Mouse (Mus musculus): ENCODE data around the gene Ano6.

Gene Ano6

GRCm38 (mm10) chr15:95790529-95791071 lies at the start of gene Ano6:
TSS of gene Ano6 (plus strand) at chr15:95790843.
- peak; percentile 38 for DNase-seq (ENCODE audit: low read depth, low spot score)

- DNase-seq (ENCODE audit: low read depth, low spot score), result no peak
Measured at GRCm38 (mm10) chr15:95742955-95743354, 47.7 kb upstream of the Ano6 start.

- DNase-seq (ENCODE audit: low read depth, low spot score), result no peak
Measured at GRCm38 (mm10) chr15:95743856-95744255, 46.8 kb upstream of the Ano6 start.

GRCm38 (mm10) chr15:95745346-95746106 lies 45.1 kb upstream of the Ano6 start:
- no peak for DNase-seq (ENCODE audit: low read depth, low spot score)

DNA sequence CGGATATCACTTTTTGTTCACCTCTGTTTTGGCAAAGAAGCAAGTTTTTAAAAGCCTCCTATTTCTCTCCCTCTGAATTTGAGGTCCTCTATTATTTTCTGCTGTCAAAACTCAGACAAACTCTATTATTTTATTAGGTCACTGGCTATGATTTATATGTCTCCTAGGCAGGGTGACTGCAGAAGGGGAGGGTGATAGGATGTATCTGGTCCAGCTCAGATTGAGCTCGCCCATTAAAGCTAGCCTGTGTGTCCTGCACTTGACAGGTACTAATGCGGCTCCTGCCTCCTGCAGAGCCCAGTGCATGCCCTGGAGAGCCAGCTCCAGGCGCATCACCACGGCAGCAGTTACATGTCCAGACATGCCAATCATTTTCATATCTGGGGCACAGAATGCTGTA lies 44.1 kb upstream of the Ano6 start:
- DNase-seq (ENCODE audit: low read depth, low spot score), result no peak

GRCm38 (mm10) chr15:95746955-95747931 lies 43.4 kb upstream of the Ano6 start:
- DNase-seq (ENCODE audit: low read depth, low spot score), result no peak

DNA sequence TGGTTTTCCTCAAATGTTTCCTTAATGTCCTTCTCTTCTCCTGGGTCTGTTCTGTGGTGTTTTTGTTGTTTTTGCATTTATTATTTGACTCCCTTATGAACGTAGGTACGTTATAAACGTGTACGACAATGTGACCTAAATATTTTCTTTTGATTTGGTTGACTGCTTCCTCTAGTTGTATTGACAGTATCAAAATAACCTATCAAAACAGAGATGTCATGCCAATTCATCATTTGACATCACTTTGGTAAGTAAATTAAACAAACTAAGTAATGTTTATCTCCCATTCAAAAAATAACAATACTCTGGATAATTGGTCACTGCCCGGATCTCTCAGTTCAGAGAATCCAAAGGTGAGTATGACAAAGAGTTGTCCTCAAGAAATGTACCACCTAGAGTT lies 41.4 kb upstream of the Ano6 start:
- no peak for DNase-seq (ENCODE audit: low read depth, low spot score)

- no peak for DNase-seq (ENCODE audit: low read depth, low spot score)
Measured at GRCm38 (mm10) chr15:95750038-95750437, 40.6 kb upstream of the Ano6 start.

- no peak for DNase-seq (ENCODE audit: low read depth, low spot score)
Measured at GRCm38 (mm10) chr15:95751832-95752676, 38.6 kb upstream of the Ano6 start.

DNA sequence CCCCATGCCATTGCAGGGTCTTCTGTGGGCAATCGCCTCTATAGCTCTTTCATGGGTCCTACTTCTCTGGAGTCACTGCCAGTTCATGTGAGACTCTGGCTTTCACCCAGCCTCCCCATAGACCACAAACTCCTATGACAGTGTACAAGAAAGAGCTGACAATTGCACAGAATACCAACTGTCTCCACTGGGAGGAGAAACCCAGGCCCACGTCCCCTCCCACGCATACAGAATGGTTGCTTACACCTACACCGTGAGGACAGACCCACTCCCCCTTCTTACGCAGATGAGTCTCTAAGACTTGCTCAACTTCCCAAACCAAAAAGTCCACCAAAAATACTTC lies 38.0 kb upstream of the Ano6 start:
- DNase-seq (ENCODE audit: low read depth, low spot score), result no peak

- no peak for DNase-seq (ENCODE audit: low read depth, low spot score)
Measured at GRCm38 (mm10) chr15:95753031-95753430, 37.6 kb upstream of the Ano6 start.

GRCm38 (mm10) chr15:95757169-95757568 lies 33.5 kb upstream of the Ano6 start:
- DNase-seq (ENCODE audit: low read depth, low spot score), result no peak

- DNase-seq (ENCODE audit: low read depth, low spot score), result no peak
Measured at GRCm38 (mm10) chr15:95758069-95758468, 32.6 kb upstream of the Ano6 start.

DNA sequence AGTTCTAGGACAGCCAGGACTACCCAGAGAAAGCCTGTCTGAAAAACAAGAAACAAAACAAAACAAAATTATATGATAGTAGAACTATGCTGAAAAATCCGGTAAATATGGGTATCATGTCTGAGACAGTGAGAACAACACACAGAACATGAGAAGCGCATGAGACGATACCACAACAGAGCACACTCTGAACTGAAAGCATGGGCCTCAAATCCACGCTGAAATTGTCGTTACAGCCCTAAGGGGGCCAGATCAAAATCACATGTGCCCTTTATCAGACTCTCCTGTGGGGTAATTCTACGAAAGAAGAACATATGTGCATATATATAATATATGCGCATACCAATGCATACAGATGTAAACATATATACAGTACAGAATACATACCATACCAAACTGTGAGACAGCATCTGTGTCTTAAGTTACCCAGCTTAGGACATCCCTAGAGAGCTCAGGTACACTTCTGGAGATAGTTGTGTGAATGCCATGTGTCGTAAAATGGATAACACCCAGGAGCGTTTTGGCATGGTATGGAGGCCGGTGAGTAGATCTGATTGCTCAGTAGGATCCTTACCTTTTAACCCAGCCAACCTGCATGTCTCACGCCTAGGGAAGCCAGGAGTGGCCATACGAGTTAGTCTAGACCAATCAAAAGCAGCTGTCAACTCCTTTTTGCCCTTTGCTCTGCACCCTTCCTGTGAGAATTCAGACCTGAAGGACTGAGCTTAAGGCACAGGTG lies 31.8 kb upstream of the Ano6 start:
- DNase-seq (ENCODE audit: low read depth, low spot score), result no peak

DNA sequence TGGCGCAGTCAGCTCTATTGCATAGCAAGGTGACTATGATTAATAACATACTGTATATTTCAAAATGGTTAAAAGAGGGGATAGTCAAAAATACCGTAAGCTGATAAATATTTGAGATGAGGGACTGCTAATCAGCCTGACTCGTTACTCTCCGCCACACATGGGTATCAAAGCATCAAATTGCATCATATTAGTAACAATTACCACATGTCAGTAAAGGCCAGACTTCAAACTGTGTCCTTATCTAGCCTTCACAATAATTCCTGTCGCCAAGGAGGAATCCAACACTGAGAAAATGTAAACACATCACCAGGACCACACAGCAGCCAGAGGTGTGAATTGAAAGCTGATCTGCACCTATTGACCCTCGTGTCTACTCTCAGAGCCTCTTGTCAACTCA lies 30.8 kb upstream of the Ano6 start:
- DNase-seq (ENCODE audit: low read depth, low spot score), result no peak

DNA sequence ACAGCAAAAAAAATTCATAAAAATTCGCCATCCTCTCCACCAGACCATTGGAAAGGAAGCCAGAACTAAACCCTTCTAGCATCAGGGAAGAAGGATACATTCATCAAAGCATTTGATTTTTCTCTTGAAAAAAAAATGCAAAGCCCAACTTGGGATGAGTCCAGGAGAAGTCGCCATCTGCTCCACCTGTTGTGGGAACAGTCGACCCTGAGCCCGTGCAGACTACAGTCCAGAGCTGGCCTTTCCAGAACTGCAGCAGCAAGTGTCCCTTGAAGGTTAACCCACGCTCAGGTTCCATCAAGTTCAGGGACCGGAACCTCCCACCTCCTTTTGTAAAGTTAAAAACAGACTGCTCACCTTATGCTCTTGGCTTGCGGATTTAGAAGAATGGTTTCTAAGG lies 29.2 kb upstream of the Ano6 start:
- DNase-seq (ENCODE audit: low read depth, low spot score), result no peak

- DNase-seq (ENCODE audit: low read depth, low spot score), result peak; percentile 28
Measured at GRCm38 (mm10) chr15:95762661-95763303, 27.9 kb upstream of the Ano6 start.

DNA sequence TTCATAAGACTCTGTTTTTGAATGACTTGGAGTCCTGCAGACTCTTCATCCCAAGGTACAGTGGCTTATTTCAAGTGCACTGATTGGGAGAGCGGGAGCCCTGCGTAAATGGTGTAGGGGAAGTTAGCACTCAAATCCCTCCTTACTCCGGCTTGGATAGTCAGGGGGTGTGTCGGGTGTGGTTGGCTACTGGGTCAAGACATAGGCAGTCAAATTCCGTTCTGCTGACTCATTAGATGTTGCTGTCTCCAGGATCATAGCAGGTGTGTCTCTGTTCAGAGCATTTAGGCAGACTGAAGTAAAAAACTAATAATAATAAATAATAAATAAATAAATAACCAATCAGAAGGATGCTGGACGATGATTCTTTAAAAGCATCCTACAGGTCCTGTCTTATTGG lies 27.2 kb upstream of the Ano6 start:
- no peak for DNase-seq (ENCODE audit: low read depth, low spot score)

- DNase-seq (ENCODE audit: low read depth, low spot score), result no peak
Measured at GRCm38 (mm10) chr15:95765271-95765670, 25.4 kb upstream of the Ano6 start.

DNA sequence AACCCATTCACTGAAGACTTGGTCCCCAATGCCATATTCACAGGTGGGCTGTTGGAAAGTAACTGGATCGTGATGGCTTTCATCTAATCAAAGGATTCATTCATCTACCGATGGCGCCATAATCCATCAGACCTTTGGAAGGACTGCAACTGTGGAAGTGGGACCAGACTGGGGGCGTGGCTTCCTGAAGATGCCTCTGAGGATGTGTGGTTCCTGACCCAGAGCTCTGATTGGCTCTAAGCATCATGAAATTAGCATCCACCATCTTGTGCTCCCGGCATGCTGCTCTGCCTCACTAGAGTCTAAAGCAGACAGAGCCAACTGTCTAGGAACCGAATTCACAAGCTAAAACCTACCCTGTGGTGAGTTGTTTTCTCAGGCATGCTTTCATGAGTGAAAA lies 24.7 kb upstream of the Ano6 start:
- DNase-seq (ENCODE audit: low read depth, low spot score), result no peak
